Mouse (Mus musculus): Measurements from ENCODE around the gene Gclc.

GRCm38 (mm10) chr9:77716009-77716408 lies 38.3 kb upstream of the Gclc start:
- no peak for TF ChIP-seq CTCF (IDR thresholded peaks at IDR 0.05; ENCODE audit: insufficient read depth, low read length)
- TF ChIP-seq POLR2A (IDR thresholded peaks at IDR 0.05; ENCODE audit: borderline replicate concordance, extremely low read depth, low read depth, low read length), result no peak
